Mouse (Mus musculus) cerebellum, postnatal 36 days (tissue): ENCODE results near the gene Chd2.
"Not testable (repeated sequence)": the region's sequence is repeated elsewhere in the genome, so short reads cannot be mapped to it uniquely, and the experiment has no call there.

ENCODE experiments used
- DNase-seq, 2 experiments: peaks; one replicate each; pipeline ENCODE4 v3.0.0; 2021 to 2022; ENCODE audit warnings: mixed read lengths in 2 of 2

Chd2 gene

DNA sequence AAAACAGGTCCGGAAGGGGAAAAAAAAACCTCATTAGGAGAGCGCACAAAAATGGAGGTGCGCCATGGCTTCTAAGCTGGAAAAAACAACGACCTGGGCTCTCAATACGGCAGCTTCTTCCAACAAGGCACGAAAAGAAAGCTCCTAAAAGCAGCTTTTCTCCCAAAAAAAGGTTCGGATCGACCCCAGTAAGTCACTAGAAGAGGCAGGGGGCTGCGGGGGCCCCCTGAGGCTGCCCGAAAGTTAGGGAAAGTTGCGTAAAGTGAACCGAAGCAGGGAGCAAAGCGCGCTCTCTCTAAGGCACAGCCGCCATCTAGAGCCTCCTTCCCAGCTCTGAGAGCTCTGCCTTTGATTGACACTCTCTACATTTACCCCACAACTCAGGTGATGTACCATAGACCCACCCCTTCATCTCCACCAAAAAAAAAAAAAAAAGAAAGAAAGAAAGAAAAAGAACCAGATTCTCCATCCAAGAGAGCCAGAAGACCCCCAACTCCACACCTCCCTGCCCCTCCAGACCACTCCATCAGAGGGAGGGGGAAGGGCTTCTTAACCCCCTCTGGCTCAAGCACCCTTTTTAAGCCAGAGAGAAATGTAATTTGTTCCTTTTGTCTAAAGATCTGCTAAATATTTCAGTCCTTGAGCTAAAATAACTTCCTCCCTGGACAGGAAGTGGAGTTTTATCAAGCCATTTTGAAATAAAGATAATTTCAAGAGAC lies at the start of gene Chd2:
Gene Chd2, minus strand, starts transcription at position 419 of the 719 bp plus-strand sequence.
- DNase-seq: peak; percentile 51 to 66

DNA sequence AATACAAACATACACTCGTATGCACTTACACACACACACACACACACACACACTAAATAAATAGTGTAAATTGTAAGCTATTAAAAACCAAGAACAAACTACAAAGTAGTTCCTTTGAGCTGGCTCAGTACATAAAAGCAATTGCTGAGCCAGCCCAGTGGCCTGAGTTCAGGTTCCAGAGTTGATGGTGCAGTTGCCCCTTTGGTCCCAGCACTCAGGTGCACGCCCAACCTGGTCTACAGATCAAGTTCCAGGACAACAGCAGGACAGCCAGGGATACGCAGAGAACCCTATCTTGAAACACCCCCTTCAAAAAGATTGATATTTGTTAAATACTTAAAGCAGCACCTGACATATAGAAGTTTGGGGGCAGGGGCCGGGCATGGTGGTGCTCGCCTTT lies 49.1 kb upstream of the Chd2 start:
- DNase-seq: no peak

DNA sequence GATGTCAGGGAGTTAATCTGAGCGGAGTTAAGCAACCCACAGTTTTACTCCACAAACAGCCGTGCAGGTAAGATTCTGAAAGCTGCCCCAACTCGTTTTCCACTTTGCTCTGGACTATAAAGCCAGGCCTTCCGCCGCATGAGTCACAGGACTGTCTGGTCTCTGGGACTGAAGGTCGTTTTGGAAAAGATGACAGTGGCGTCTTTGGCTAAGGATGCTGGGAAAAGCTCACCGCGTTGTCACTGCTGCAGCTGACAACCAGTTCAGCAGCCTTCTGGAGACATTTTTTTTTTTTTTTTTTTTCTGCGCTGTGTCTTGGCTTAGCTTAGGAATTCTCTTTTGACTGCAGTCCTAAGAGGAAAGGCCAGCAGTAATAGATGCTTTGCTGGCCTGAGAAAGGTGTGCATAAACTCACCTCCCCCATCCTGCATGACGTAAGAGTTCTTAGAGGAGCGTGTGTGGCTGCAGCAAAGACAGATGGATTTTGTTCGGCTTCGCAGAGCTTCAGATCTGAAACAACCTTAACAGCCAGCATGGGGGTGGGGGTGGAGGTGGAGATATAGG lies 47.7 kb upstream of the Chd2 start:
- peak; percentile 44 to 48 for DNase-seq

DNA sequence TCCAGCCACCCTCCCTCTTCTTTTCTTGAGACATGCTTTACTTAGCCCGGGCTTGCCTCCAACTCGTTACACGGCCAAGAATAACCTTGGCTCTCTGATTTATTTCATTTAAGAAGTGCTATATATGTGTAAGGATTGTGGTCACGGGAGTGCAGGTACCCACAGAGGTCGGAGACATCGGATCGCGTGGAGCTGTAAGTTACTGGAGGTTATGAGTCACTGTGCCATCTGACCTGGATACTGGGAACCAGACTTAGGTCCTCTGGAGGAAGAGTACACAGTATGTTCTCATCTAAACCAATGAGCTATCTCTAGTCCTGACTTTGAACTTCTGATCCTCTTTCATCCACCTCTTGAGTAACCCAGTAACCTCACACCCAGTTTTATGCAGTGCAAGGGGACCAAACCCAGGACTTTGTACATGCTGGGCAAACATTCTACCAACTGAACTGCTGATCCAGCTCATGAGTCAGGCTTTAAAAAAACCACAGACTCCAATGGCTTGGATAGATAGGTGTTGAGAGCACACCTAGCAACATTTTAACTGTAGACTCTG lies 46.8 kb upstream of the Chd2 start:
- no peak for DNase-seq

DNA sequence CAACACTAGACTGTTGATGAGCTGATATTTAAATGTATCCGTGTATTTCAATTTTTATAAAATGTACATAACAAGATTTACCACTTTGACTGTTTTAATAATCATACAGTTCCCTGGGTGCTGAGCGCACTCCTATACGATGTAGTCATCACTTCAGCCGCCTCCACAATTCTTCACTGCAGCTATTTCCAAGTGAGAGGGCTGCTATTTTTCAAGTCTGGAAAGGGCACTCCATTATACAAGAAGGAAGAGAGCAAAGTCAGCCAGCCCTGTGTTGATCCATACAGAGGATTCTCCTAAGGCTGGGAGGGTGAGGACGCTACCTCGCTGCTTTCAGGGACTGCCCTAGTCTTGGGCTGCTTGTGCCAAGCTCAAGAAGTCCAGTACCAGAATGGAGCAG lies 45.1 kb upstream of the Chd2 start:
- no peak for DNase-seq

DNA sequence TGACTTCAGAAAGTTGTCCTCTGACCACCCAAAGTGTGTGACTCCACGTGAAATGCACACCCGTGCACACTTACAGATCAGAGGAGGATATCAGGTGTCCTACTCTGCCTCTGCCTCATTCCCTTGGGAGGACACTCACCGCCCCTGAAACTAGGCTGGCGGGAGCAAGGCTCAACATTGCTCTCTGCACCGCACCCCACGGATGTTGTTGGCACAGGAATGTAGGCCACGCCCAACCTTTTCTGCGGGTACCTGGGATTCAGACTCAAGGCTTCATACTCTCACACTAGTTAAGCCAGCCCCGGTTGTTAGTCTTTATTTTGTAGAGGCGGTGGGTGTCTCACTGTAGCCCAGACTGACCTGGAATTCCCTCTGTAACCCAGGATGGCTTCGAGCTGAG lies 44.6 kb upstream of the Chd2 start:
- DNase-seq: no peak

DNA sequence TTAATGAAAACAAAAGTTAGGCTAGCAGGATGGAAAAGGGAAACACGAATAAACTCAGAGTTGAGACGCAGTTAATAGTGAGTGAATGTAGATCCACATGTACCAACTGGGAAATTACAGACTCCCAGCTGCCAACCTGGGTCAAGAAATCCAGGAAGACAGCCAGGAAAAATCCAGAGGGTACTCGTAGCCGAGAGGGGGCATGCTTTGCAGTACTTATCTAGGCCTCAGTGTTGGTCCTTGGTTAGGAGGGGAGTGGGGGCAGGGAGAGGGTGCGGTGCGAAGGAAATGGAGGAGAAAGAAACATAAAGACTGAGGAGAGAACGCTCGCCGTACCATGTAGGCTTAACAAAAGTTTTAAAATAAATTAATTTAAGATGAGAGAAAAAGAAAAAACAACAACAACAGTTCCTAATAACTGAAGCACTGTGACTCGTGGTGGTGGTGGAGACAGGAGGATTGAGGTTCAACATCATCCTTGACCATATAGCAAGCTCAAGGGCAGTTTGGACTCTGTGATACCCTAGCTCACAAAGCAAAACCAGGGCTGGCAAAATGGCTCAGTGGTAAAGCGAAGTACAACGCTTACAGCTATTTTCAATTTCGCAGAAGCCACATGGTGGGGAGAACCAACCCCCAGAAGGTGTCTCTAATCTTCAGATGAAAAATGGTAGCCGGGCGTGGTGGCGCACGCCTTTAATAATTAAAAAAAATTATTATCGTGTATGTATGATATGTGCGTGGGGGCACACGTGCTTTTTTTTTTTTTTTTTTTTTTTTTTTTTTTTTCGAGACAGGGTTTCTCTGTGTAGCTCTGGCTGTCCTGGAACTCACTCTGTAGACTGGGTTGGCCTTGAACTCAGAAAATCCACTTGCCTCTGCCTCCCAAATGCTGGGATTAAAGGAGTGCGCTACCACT lies 43.7 kb upstream of the Chd2 start:
- no peak for DNase-seq

DNA sequence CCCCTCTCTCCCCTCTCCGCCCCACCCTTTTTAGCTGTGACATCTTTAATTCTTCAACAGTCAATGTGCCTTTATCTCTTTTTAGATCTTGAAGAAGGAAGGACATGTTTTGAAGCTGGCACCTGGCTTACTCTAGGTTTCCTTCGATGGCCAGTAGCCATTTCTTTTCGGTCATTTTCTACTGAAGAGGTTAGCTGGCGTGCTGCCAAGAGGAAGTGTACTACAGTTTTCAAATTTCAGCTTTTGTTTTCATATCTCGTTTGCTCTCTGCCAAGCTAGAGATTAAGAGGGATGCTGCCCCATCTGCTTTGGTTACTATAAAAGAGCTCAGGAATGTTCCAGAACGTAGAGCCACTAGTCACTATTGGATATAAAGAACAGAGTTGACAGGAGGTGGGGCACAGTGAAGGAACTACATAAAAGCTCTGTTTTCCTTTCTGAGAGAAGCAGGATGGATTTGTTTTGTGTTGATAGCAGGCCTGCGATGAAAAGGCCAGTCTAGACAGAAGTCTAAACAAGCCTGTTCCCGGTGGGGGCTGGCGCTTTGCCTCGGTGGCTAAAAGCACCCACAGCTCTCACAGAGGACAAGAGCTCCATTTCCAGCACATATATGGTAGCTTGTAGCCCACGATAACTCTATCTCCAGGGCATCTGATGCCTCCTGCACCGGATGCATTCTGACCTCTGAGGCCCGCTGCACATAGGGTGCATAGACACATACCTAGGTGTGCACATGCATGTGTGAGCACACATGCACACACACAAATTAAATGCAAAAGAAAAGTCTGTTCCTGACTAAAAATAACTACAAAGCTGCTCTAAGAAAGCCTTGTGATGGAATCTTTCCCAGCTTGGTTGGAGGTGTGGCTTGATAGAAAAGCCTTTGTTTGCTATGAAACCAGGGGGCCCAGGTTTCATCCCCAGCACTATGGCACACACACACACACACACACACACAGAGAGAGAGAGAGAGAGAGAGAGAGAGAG lies 42.7 kb upstream of the Chd2 start:
- peak; percentile 35 to 46 for DNase-seq

DNA sequence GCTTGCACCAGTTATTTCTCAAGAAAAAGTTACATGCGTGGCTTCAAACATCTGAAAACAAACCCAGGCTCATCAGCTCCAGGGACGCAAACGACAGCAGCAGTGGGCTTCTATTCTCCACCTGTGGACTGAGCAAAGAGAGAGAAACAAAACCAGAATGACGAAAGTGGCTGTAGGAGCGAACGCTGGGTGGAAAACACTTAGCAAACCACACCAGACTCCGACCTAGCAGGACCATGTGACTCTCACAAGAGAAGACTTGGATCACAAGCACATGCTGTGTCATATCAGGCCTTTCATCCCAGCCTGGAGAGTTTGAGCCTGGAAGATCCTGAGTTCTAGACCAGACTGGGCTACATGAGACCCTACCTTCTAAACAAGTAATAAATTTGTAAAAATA lies 41.8 kb upstream of the Chd2 start:
- DNase-seq: no peak

DNA sequence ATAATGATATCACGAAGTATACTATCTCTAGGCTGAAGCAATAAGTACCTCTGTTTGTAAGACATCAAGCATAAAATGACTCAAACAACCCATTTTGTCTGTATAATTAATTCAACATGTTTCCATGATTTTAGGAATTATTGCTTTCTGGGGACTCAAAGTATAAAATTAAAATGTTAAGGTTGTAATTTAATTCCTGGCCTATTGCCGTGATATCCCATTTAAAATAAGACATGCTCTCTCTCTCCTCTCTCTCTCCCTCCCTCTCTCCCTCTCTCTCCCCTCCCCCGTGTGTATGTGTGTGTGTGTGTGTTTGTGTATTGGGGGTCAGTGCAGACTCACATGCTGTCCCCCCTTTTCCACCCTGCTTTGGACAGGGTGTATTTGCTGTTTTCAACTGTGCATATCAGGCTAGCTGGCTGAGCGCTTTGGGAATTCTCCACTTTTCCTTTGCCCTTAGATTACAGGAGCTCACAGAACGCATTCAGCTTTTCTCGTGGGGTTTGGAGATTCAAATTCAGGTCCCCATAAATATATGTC lies 40.3 kb upstream of the Chd2 start:
- no peak for DNase-seq

DNA sequence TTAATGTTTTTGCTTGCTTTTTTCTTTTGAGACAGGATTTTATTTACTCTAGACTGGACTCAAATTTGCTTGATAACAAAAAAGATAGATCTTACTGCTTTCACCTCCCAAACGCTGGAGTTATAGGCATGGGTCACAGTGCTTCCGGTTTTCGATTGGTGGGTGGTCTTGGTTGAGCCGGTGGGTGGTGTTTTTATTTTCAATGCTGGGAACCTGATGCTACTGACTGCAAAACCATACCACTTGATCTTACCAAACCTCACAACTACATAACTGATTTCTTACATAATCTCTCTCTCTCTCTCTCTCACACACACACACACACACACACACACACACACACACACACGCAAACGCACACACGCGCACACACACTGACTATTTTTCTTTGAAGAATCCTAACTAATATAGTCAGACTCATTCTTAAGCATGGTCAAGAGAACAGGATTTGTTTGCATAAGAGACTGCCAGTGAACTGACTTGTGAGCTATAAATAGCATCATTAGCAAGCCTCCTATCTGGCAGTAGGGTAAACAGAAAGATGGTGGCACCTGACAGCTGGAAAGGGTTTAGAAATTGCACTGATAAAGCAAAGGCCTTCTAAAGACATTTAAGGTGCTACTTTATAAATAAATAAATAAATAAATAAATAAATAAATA lies 37.6 kb upstream of the Chd2 start:
- DNase-seq: no peak

DNA sequence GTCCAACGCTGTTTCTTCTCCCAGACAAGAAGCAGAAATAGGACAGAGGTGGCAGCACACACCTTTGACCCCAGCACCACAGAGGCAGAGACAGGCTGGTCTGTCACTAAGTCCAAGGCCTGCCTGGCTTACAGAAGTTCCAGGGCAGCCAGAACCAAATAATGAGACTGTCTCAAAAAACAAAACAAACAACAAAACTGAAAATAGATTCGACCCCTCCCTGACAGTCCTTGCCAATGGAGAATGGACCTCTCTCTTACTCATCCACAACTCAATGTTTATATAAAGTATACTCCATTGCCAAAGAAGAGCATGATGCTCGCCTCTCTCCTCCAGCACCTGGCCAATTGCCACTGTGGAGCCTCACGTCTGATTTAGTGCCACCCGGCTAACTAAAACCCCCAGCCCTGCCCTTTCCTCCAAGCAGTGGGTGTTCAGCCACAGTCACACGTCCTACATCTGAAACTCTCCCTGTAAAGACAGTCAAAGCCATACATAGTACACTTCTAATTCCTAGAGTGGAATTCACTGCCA lies 36.3 kb upstream of the Chd2 start:
- DNase-seq: no peak

DNA sequence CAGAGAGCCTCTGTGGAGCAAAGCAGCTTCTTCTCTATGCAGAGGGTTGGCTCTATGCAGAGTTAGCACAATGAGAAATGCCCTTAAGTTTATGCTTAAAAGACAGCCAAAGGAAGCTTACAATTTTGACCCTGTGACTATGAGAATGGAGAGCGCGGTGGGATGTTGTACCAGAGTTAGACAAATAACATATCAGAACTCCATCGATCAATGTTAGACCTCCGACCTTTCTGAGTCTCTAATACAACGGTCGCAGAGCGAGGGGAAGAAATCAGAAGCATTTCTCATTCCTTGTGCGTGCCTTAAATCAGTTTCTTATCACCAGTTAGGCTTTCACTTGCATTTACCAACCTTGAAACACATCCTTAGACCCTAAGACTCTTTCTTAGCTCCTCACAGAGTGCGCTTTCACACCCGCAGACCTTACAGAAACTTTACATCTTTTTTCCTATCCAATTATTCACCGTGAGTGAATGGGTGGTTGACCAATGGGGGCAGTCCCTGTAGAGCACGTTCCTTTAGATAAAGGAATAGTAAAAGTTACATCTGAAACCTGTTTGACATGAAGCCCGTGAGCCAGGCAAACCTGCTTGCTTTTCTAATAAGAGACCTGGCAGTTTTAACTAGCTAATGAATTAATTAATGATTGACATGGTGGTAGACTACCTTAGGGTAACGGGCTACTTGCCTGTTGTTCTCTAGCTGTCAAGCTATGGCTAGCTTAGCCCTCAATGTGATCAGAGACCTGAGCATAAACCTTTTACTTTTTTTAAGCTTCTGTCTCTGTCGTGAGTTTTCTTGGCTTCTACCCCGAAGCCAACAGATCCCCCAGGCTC lies 34.7 kb upstream of the Chd2 start:
- DNase-seq: no peak

DNA sequence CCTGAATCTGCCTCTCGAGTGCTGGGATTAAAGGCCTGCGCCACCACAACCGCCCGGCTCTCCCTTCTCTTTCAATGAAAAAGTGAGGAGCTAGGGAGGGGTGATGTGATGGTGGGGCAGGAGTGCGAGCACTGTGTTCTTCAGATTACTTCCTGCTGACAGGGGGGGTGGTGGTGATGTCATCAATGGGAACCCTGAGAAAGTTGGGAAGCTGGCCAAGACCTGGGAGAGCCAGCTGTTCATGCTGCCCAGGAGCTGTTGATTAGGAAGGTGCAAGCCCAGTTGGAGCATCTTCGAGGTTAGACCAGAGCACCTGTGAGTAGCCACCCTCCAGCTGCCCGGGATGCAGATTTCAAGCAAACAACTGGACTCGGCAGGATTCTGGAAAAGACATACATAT lies 33.6 kb upstream of the Chd2 start:
- DNase-seq: no peak

DNA sequence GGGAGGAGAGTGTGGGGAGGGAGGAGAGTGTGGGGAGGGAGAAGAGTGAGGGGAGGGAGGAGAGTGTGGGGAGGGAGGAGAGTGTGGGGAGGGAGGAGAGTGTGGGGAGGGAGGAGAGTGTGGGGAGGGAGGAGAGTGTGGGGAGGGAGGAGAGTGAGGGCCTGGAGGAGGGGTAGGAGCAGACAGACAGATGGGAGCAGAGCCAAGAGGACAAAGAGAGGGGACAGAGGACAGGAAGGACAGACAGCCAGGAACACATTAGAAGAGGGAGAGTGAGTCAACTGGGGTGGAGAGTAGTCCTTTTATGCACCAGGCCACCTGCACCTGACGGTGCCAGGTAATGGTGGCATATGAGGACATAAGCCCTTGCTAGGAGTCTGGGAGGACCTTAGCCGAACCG lies 33.0 kb upstream of the Chd2 start:
- not testable (repeated sequence) for DNase-seq

DNA sequence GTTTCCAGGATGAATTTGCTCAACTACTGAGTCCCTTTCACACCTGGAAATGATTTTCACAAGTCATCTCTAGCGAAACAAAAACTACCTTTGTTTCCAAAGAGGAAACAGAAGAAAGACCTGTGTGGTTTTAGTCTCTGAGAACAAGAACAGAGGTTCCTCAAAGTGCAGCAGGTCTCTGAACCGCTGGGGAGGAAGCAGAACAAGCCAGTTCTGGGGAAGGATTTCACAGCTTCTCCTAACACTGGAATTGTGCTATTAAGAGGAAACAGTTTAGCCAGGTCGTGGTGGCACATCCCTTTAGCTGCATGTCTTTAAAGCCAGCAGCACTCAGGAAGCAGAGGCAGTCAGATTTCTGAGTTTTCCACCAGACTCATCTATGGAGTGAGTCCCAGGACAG lies 30.9 kb upstream of the Chd2 start:
- DNase-seq: no peak

DNA sequence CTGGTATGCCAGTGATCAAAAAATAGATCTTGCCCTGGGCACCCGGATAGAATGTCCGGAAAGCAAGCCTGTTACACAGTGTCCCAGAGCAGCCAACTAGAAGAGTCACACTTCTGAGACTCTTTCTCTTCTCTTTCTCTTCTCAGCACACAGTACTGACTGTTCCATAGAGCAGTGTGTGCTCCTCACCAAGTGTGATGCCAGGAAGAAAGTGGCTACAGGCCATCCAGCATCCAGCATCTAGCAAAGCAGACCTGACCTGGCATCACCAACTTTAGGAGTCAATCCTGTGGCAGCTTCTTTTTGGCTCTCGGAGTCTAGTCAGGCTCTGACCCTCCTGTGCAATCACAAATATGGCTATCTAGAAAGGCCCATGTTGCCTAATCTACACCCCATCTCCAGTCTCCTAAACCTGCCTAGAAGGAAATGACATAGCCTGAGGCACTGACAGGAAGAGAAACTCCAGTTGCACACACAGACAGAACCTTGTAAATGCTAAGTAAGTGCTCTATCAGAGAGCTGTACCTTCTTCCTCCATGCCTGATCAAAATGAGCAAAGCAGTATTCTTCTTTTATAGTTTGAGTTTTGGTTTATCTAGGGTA lies 27.3 kb upstream of the Chd2 start:
- DNase-seq: no peak

DNA sequence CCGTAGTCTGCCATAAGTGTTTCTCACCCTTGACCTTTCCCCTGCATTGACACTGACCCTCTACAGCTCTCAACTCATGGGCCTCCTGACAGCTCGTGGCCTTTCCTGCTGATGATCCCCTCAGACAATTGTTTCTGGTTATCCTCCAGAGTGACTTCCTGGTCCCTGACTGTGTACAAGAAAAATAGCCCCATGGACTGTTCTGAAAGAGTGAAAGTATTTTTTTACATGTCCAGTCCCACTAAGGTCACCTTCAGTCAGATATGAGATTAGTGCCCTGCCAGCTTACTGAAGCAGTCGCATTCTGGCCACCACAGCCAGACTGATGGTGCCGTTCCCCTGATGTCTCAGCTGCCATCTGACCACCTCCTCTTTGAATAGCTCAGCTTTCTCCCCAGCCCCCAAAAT lies 26.1 kb upstream of the Chd2 start:
- DNase-seq: peak in 1 of 2 experiments; percentile 1

DNA sequence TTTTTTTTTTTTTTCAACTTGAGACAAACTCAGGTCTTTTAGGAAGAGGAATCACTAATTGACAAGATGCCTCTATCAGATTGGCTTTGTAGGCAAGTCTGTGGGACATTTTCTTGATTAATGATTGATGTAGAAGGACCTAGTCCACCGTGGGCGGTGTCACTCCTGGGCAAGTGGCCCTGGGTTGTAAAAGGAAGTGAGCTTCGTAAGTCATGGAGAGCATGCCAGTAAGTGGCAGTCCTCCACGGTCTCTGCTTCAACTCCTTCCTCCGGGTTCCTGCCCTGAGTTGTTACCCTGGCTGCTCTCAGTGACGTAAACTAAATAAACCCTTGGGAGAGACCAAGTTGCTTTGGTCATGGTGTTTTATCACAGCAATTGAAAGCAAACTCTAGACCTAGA lies 22.5 kb upstream of the Chd2 start:
- DNase-seq: peak in 1 of 2 experiments; percentile 1
